Comparison of ENCODE assay signal across 8 mouse cellular contexts in genomic region chr10:107123529-107124335, GRCm38 (mm10). TPM values are rescaled to one million over a fixed set of nuclear protein-coding genes. Genes with fewer than 3 reads are reported as not detected.
DNase-seq lines count a peak whose midpoint lies in the region; ATAC-seq and TF ChIP-seq lines count a peak whose summit lies in the region.

Gene Acss3 (minus strand): TSS chr10:107123668.

- H3K4me1 ChIP-seq in intestine, embryonic 14.5 days (replicated peaks; ENCODE audit: control insufficient read depth, insufficient read depth, low read length) = 0 out of 2 replicates have a peak, but pooled peaks cover 9% of the 10 kb centered on the region
- no peaks in the 10 kb centered on the region for H3K4me1 ChIP-seq in liver, embryonic 14.5 days (replicated peaks; ENCODE audit: control insufficient read depth in 2 of 2, insufficient read depth in 2 of 2, low read length in 1 of 2)
- no peaks in the 10 kb centered on the region for H3K4me1 ChIP-seq in neural tube, embryonic 14.5 days (ENCODE audit: control insufficient read depth, insufficient read depth, low read length)

- no peak within 1 kb of the TSS for H3K27ac ChIP-seq in intestine, embryonic 14.5 days (ENCODE audit: low read depth)
- no peak within 1 kb of the TSS for H3K27ac ChIP-seq in liver, embryonic 14.5 days
- no peak within 1 kb of the TSS for H3K27ac ChIP-seq in neural tube, embryonic 14.5 days (ENCODE audit: low read depth, low read length)

- no peaks in the 10 kb centered on the region for H3K27me3 ChIP-seq in intestine, embryonic 14.5 days (replicated peaks; ENCODE audit: control insufficient read depth, insufficient read depth, low read length)
- H3K27me3 ChIP-seq in liver, embryonic 14.5 days (ENCODE audit: control insufficient read depth, insufficient read depth, low read length) = no peaks in the 10 kb centered on the region
- no peaks in the 10 kb centered on the region for H3K27me3 ChIP-seq in neural tube, embryonic 14.5 days (ENCODE audit: control insufficient read depth, insufficient read depth, low read length)

- ATAC-seq in intestine, embryonic 14.5 days (replicated peaks; ENCODE audit: low FRiP score, low TSS enrichment, low read depth) = peak; percentile 91
- ATAC-seq in liver, embryonic 14.5 days (ENCODE audit: insufficient read depth) = peak; percentile 72
- peak; percentile 94 for ATAC-seq in neural tube, embryonic 14.5 days (ENCODE audit: low read depth)
- no peak for ATAC-seq in megakaryocyte-erythroid progenitor cell, adult 5-6 weeks (replicated peaks; ENCODE audit: low FRiP score, low TSS enrichment, poor library complexity, severe bottlenecking)

- 4% methylated on average over 17 of the region's 17 CpGs for WGBS in intestine, embryonic 14.5 days
- 4% methylated on average over 17 of the region's 17 CpGs for WGBS in liver, embryonic 14.5 days (ENCODE audit: insufficient replicate concordance)
- WGBS in neural tube, embryonic 14.5 days = 2% methylated on average over 17 of the region's 17 CpGs

- TF ChIP-seq CTCF in liver, embryonic 14.5 days (IDR thresholded peaks at IDR 0.05; ENCODE audit: low read depth) = no peak

- H3K9me3 ChIP-seq in intestine, embryonic 14.5 days (ENCODE audit: control insufficient read depth, low read length) = no peaks in the 10 kb centered on the region
- no peaks in the 10 kb centered on the region for H3K9me3 ChIP-seq in liver, embryonic 14.5 days (ENCODE audit: control insufficient read depth, low read length)
- H3K9me3 ChIP-seq in neural tube, embryonic 14.5 days (ENCODE audit: control insufficient read depth, low read length) = no peaks in the 10 kb centered on the region

- H3K9ac ChIP-seq in intestine, embryonic 14.5 days (ENCODE audit: low read length) = peak within 1 kb of the TSS; percentile 48
- H3K9ac ChIP-seq in liver, embryonic 14.5 days (replicated peaks) = no peak within 1 kb of the TSS
- H3K9ac ChIP-seq in neural tube, embryonic 14.5 days (replicated peaks; ENCODE audit: low read depth, low read length) = no peak within 1 kb of the TSS

- TF ChIP-seq EP300 in liver, embryonic 14.5 days (IDR thresholded peaks at IDR 0.05; ENCODE audit: low read depth) = no peak

- peak within 1 kb of the TSS; percentile 65 for H3K4me2 ChIP-seq in intestine, embryonic 14.5 days (ENCODE audit: low read length)
- H3K4me2 ChIP-seq in liver, embryonic 14.5 days (ENCODE audit: low read depth) = peak within 1 kb of the TSS; percentile 18
- H3K4me2 ChIP-seq in neural tube, embryonic 14.5 days (ENCODE audit: low read depth, low read length) = peak within 1 kb of the TSS; percentile 41

- H3K4me3 ChIP-seq in intestine, embryonic 14.5 days (ENCODE audit: low read depth, low read length) = peak within 1 kb of the TSS; percentile 44
- peak within 1 kb of the TSS; percentile 32 to 35 for H3K4me3 ChIP-seq in liver, embryonic 14.5 days (ENCODE audit: insufficient read depth in 1 of 2, low read depth in 2 of 2, low read length in 2 of 2)
- H3K4me3 ChIP-seq in neural tube, embryonic 14.5 days (ENCODE audit: low read depth, low read length) = peak within 1 kb of the TSS; percentile 19

- no peaks in the 10 kb centered on the region for H3K36me3 ChIP-seq in intestine, embryonic 14.5 days (ENCODE audit: control insufficient read depth, insufficient read depth, low read length)
- no peaks in the 10 kb centered on the region for H3K36me3 ChIP-seq in liver, embryonic 14.5 days (replicated peaks; ENCODE audit: control insufficient read depth, insufficient read depth, low read depth)
- H3K36me3 ChIP-seq in neural tube, embryonic 14.5 days (ENCODE audit: control insufficient read depth, insufficient read depth, low read length) = no peaks in the 10 kb centered on the region

- peak; percentile 61 for DNase-seq in adrenal gland, adult 2 months
- DNase-seq in embryo, embryonic 10 days (ENCODE audit: low spot score) = peak; percentile 83
- DNase-seq in gonadal fat pad, adult 2 months (ENCODE audit: low read depth) = no peak
- DNase-seq in intestine, embryonic 14.5 days (ENCODE audit: low spot score) = peak; percentile 71
- DNase-seq in liver, embryonic 14.5 days (ENCODE audit: low read depth in 3 of 3, low spot score in 3 of 3) = peak in 1 of 3 experiments; percentile 4
- no peak for DNase-seq in c-Kit-positive CD71-positive TER-119-positive erythroid progenitor cells, embryonic 14.5 days (ENCODE audit: low spot score)

RNA-seq across cellular contexts. Expression of gene Acss3, which starts in this region (rescaled TPM):
- 10 to 100 TPM; 28.3 to 42.5 TPM for total RNA-seq in adrenal gland, adult 2 months (2021)
- 1.4 and 1.6 TPM in 2 replicates for polyA plus RNA-seq in adrenal gland, adult 2 months (2012; rRNA removed)
- 18.7 and 26.2 TPM in 2 replicates for polyA plus RNA-seq in gonadal fat pad, adult 2 months (2012; rRNA removed)
- 1.5 and 2.1 TPM in 2 replicates for polyA plus RNA-seq in intestine, embryonic 14.5 days (2014; fragmentation: Nextera tagmentation; extraction: Ambion mirVana)
- 0.14 and 0.28 TPM in 2 replicates for polyA plus RNA-seq in liver, embryonic 14.5 days (2012; rRNA removed)
- 0.17 and 0.56 TPM in 2 replicates for polyA plus RNA-seq in liver, embryonic 14.5 days (2014; fragmentation: Nextera tagmentation; extraction: Ambion mirVana)
- polyA plus RNA-seq in neural tube, embryonic 14.5 days (2014; fragmentation: Nextera tagmentation; extraction: Ambion mirVana) = 0.42 and 0.99 TPM in 2 replicates
- not detected in 2 replicates for total RNA-seq in megakaryocyte-erythroid progenitor cell, adult 5-6 weeks (2014; fragmentation: Nextera tagmentation)
- not detected in 2 replicates for total RNA-seq in megakaryocyte-erythroid progenitor cell, adult 5-6 weeks (2017)

Comparison
In these comparisons a context has a peak if more than half of its experiments do, and no peak if none do; other contexts are left out.
1. RNA of gene Acss3 (total RNA-seq): 28.3 to 42.5 TPM in adrenal gland, adult 2 months; not detected in megakaryocyte-erythroid progenitor cell, adult 5-6 weeks; every median in the first group is over 10 times any median in the second.
2. Peak in ATAC-seq, H3K4me3 ChIP-seq and H3K4me2 ChIP-seq in liver, embryonic 14.5 days; RNA of the gene not detected or under 1 TPM.
3. Peak in ATAC-seq, H3K4me3 ChIP-seq and H3K4me2 ChIP-seq in neural tube, embryonic 14.5 days; RNA of the gene not detected or under 1 TPM.
4. DNase-seq: peak in adrenal gland, adult 2 months (single experiment), embryo, embryonic 10 days (single experiment) and intestine, embryonic 14.5 days (single experiment); none in gonadal fat pad, adult 2 months (single experiment) and c-Kit-positive CD71-positive TER-119-positive erythroid progenitor cells, embryonic 14.5 days (single experiment).
5. Peak in every context shown above with its lines, with median percentiles within 50 percentile points of each other: H3K4me2 ChIP-seq and H3K4me3 ChIP-seq.